Mouse (Mus musculus) CH12.LX (cell line): Measurements from ENCODE around the gene AC131692.1. TPM values are rescaled to one million over a fixed set of nuclear protein-coding genes. Genes with fewer than 3 reads are reported as not detected.

Experiments
- polyA plus RNA-seq: library from polyadenylated mRNA; unstranded; fragments of >175 nt; gene quantifications from 2 replicates; pipeline ENCODE4 v1.2.1, GENCODE M21; 2012; ENCODE audit warnings: low read depth; ENCODE audit not compliant: insufficient read length
- total RNA-seq, 2 experiments: library from RNA; depleted of rRNA; stranded (reverse); fragments of 300-350 nt in 1 of 2; fragments of >200 nt in 1 of 2; gene quantifications; 2 replicates each; pipeline ENCODE4 v1.2.3; 2012 to 2014

Gene AC131692.1
- total and polyA plus RNA-seq, 3 experiments = 0.74 to 4.7 (median 0.81) TPM

Other genes starting within 250 kb of the AC131692.1 start
Only the 20 nearest of the 31 such genes appear.
- gene Pola2, start 130.2 kb upstream of the AC131692.1 start, total RNA-seq (2012; rRNA removed) = 60.3 and 80.5 TPM in 2 replicates
- 66.1 and 71.7 TPM in 2 replicates for gene Pola2, start 130.2 kb upstream of the AC131692.1 start, total RNA-seq (2014; rRNA removed)
- gene Pola2, start 130.2 kb upstream of the AC131692.1 start, polyA plus RNA-seq = 91.4 and 91.7 TPM in 2 replicates
- gene Slc22a20, start 108.3 kb upstream of the AC131692.1 start, total RNA-seq (2012; rRNA removed) = not detected in 2 replicates
- gene Slc22a20, start 108.3 kb upstream of the AC131692.1 start, total RNA-seq (2014; rRNA removed) = not detected in 2 replicates
- not detected in 2 replicates for gene Slc22a20, start 108.3 kb upstream of the AC131692.1 start, polyA plus RNA-seq
- gene Capn1, start 78.5 kb upstream of the AC131692.1 start, total RNA-seq (2012; rRNA removed) = 34.6 and 40.2 TPM in 2 replicates
- gene Capn1, start 78.5 kb upstream of the AC131692.1 start, total RNA-seq (2014; rRNA removed) = 19.3 and 20.0 TPM in 2 replicates
- 42.9 and 43.7 TPM in 2 replicates for gene Capn1, start 78.5 kb upstream of the AC131692.1 start, polyA plus RNA-seq
- 26.8 and 32.0 TPM in 2 replicates for gene Syvn1, start 47.8 kb upstream of the AC131692.1 start, total RNA-seq (2012; rRNA removed)
- gene Syvn1, start 47.8 kb upstream of the AC131692.1 start, total RNA-seq (2014; rRNA removed) = 13.5 and 16.5 TPM in 2 replicates
- gene Syvn1, start 47.8 kb upstream of the AC131692.1 start, polyA plus RNA-seq = 82.5 and 106 TPM in 2 replicates
- gene Mrpl49, start 36.6 kb upstream of the AC131692.1 start, total RNA-seq (2012; rRNA removed) = 37.4 and 49.8 TPM in 2 replicates
- gene Mrpl49, start 36.6 kb upstream of the AC131692.1 start, total RNA-seq (2014; rRNA removed) = 59.0 and 60.9 TPM in 2 replicates
- 55.6 and 66.6 TPM in 2 replicates for gene Mrpl49, start 36.6 kb upstream of the AC131692.1 start, polyA plus RNA-seq
- gene Fau, start 36.6 kb upstream of the AC131692.1 start, total RNA-seq (2012; rRNA removed) = 2,266 and 2,403 TPM in 2 replicates
- gene Fau, start 36.6 kb upstream of the AC131692.1 start, total RNA-seq (2014; rRNA removed) = 1,142 and 1,239 TPM in 2 replicates
- gene Fau, start 36.6 kb upstream of the AC131692.1 start, polyA plus RNA-seq = 2,522 and 2,776 TPM in 2 replicates
- 29.2 and 32.7 TPM in 2 replicates for gene Znhit2, start 33.2 kb upstream of the AC131692.1 start, total RNA-seq (2012; rRNA removed)
- gene Znhit2, start 33.2 kb upstream of the AC131692.1 start, total RNA-seq (2014; rRNA removed) = 20.9 and 22.6 TPM in 2 replicates
- 20.1 and 20.5 TPM in 2 replicates for gene Znhit2, start 33.2 kb upstream of the AC131692.1 start, polyA plus RNA-seq
- gene Tm7sf2, start 26.0 kb upstream of the AC131692.1 start, total RNA-seq (2012; rRNA removed) = 8.7 and 10.8 TPM in 2 replicates
- 8.8 and 11.7 TPM in 2 replicates for gene Tm7sf2, start 26.0 kb upstream of the AC131692.1 start, total RNA-seq (2014; rRNA removed)
- 7.9 and 15.1 TPM in 2 replicates for gene Tm7sf2, start 26.0 kb upstream of the AC131692.1 start, polyA plus RNA-seq
- gene Vps51, start 17.2 kb upstream of the AC131692.1 start, total RNA-seq (2012; rRNA removed) = 44.7 and 48.2 TPM in 2 replicates
- gene Vps51, start 17.2 kb upstream of the AC131692.1 start, total RNA-seq (2014; rRNA removed) = 37.0 and 37.7 TPM in 2 replicates
- gene Vps51, start 17.2 kb upstream of the AC131692.1 start, polyA plus RNA-seq = 44.1 and 51.2 TPM in 2 replicates
- gene Tmem262, start 14.4 kb upstream of the AC131692.1 start, total RNA-seq (2012; rRNA removed) = not detected in 2 replicates
- gene Tmem262, start 14.4 kb upstream of the AC131692.1 start, total RNA-seq (2014; rRNA removed) = not detected in 2 replicates
- not detected in 2 replicates for gene Tmem262, start 14.4 kb upstream of the AC131692.1 start, polyA plus RNA-seq
- not detected in 2 replicates for gene Gm28374, start 12.2 kb upstream of the AC131692.1 start, total RNA-seq (2012; rRNA removed)
- 0.40 and 0.42 TPM in 2 replicates for gene Gm28374, start 12.2 kb upstream of the AC131692.1 start, total RNA-seq (2014; rRNA removed)
- gene Gm28374, start 12.2 kb upstream of the AC131692.1 start, polyA plus RNA-seq = 0.57 TPM in 1 of 2 replicates, not detected in the other
- 26.8 and 29.4 TPM in 2 replicates for gene Zfpl1, start 9.5 kb upstream of the AC131692.1 start, total RNA-seq (2012; rRNA removed)
- 23.1 and 26.1 TPM in 2 replicates for gene Zfpl1, start 9.5 kb upstream of the AC131692.1 start, total RNA-seq (2014; rRNA removed)
- gene Zfpl1, start 9.5 kb upstream of the AC131692.1 start, polyA plus RNA-seq = 30.5 and 40.9 TPM in 2 replicates
- 51.5 and 59.2 TPM in 2 replicates for gene Cdca5, start 9.4 kb upstream of the AC131692.1 start, total RNA-seq (2012; rRNA removed)
- 62.7 and 67.8 TPM in 2 replicates for gene Cdca5, start 9.4 kb upstream of the AC131692.1 start, total RNA-seq (2014; rRNA removed)
- gene Cdca5, start 9.4 kb upstream of the AC131692.1 start, polyA plus RNA-seq = 80.6 and 81.6 TPM in 2 replicates
- 0.25 and 0.34 TPM in 2 replicates for gene Naaladl1, start 11.4 kb downstream of the AC131692.1 start, total RNA-seq (2012; rRNA removed)
- gene Naaladl1, start 11.4 kb downstream of the AC131692.1 start, total RNA-seq (2014; rRNA removed) = 0.20 and 0.24 TPM in 2 replicates
- gene Naaladl1, start 11.4 kb downstream of the AC131692.1 start, polyA plus RNA-seq = 1.1 and 1.9 TPM in 2 replicates
- 27.0 and 31.0 TPM in 2 replicates for gene Sac3d1, start 24.2 kb downstream of the AC131692.1 start, total RNA-seq (2012; rRNA removed)
- 24.6 and 31.9 TPM in 2 replicates for gene Sac3d1, start 24.2 kb downstream of the AC131692.1 start, total RNA-seq (2014; rRNA removed)
- 26.9 and 29.8 TPM in 2 replicates for gene Sac3d1, start 24.2 kb downstream of the AC131692.1 start, polyA plus RNA-seq
- gene Snx15, start 33.9 kb downstream of the AC131692.1 start, total RNA-seq (2012; rRNA removed) = 15.6 and 17.4 TPM in 2 replicates
- 14.0 and 15.3 TPM in 2 replicates for gene Snx15, start 33.9 kb downstream of the AC131692.1 start, total RNA-seq (2014; rRNA removed)
- gene Snx15, start 33.9 kb downstream of the AC131692.1 start, polyA plus RNA-seq = 14.4 and 15.7 TPM in 2 replicates
- not detected in 2 replicates for gene Batf2, start 46.6 kb downstream of the AC131692.1 start, total RNA-seq (2012; rRNA removed)
- gene Batf2, start 46.6 kb downstream of the AC131692.1 start, total RNA-seq (2014; rRNA removed) = not detected in 2 replicates
- gene Batf2, start 46.6 kb downstream of the AC131692.1 start, polyA plus RNA-seq = not detected in 2 replicates
- 35.4 and 48.4 TPM in 2 replicates for gene Arl2, start 47.1 kb downstream of the AC131692.1 start, total RNA-seq (2012; rRNA removed)
- gene Arl2, start 47.1 kb downstream of the AC131692.1 start, total RNA-seq (2014; rRNA removed) = 23.9 and 27.9 TPM in 2 replicates
- 28.0 and 36.9 TPM in 2 replicates for gene Arl2, start 47.1 kb downstream of the AC131692.1 start, polyA plus RNA-seq
- not detected in 2 replicates for gene Majin, start 90.0 kb downstream of the AC131692.1 start, total RNA-seq (2012; rRNA removed)
- gene Majin, start 90.0 kb downstream of the AC131692.1 start, total RNA-seq (2014; rRNA removed) = not detected in 2 replicates
- gene Majin, start 90.0 kb downstream of the AC131692.1 start, polyA plus RNA-seq = not detected in 2 replicates
- not detected in 2 replicates for gene Gpha2, start 132.0 kb downstream of the AC131692.1 start, total RNA-seq (2012; rRNA removed)
- not detected in 2 replicates for gene Gpha2, start 132.0 kb downstream of the AC131692.1 start, total RNA-seq (2014; rRNA removed)
- gene Gpha2, start 132.0 kb downstream of the AC131692.1 start, polyA plus RNA-seq = not detected in 2 replicates